Mouse (Mus musculus) hindbrain, embryonic 16.5 days (tissue): ENCODE results near the gene BC029722. TPM values are rescaled to one million over a fixed set of nuclear protein-coding genes. Genes with fewer than 3 reads are reported as not detected.
A peak's percentile ranks its signal among the peaks of the same experiment; 100 is the strongest.

Source experiments
- ATAC-seq: fragments of 200-750 bp; cut with Nextera tagmentation; 2 replicates; pipeline ENCODE4 v1.8.0; 2017; ENCODE audit warnings: moderate TSS enrichment, moderate library complexity
- H3K27ac ChIP-seq: fragments of 300-500 bp; sonication (generic); 2 replicates; pipeline ENCODE4 v1.5.1; 2014; ENCODE audit warnings: low read depth, mild to moderate bottlenecking, control low read depth, low read length, moderate library complexity
- H3K27me3 ChIP-seq: fragments of 300-500 bp; sonication (generic); replicated peaks from 2 replicates; pipeline ENCODE4 v1.6.1; 2014; ENCODE audit warnings: low read length; ENCODE audit not compliant: control insufficient read depth, insufficient read depth
- H3K36me3 ChIP-seq: fragments of 300-500 bp; sonication (generic); 2 replicates; pipeline ENCODE4 v1.6.1; 2014; ENCODE audit warnings: mild to moderate bottlenecking, low read length, moderate library complexity, mixed read lengths; ENCODE audit not compliant: control insufficient read depth, insufficient read depth
- H3K4me1 ChIP-seq: fragments of 300-500 bp; sonication (generic); 2 replicates; pipeline ENCODE4 v1.6.1; 2014; ENCODE audit warnings: low read depth, low read length; ENCODE audit not compliant: control insufficient read depth, insufficient read depth
- H3K4me2 ChIP-seq: fragments of 300-500 bp; sonication (generic); 2 replicates; pipeline ENCODE4 v1.6.1; 2014; ENCODE audit warnings: mild to moderate bottlenecking, low read length, control low read depth, moderate library complexity
- H3K4me3 ChIP-seq: fragments of 300-500 bp; sonication (generic); 2 replicates; pipeline ENCODE4 v1.5.1; 2014; ENCODE audit warnings: mild to moderate bottlenecking, low read length, control low read depth, moderate library complexity
- H3K9ac ChIP-seq: fragments of 300-500 bp; sonication (generic); 2 replicates; pipeline ENCODE4 v1.6.1; 2014; ENCODE audit warnings: low read depth, mild to moderate bottlenecking, control low read depth, low read length, moderate library complexity
- H3K9me3 ChIP-seq: fragments of 300-500 bp; sonication (generic); 2 replicates; pipeline ENCODE4 v1.6.1; 2014; ENCODE audit warnings: mild to moderate bottlenecking, low read length, moderate library complexity; ENCODE audit not compliant: control insufficient read depth
- WGBS: fragments of 180-500 bp; shearing (Covaris S2); extraction: QIAGEN DNeasy Blood & Tissue Kit; methylation state at CpG from one replicate; pipeline ENCODE4 v1.1.7; 2014; 5-methylcytosine and 5-hydroxymethylcytosine counted together
- polyA plus RNA-seq: library from polyadenylated mRNA; unstranded; fragments of >200 nt; fragmentation: Nextera tagmentation; extraction: Ambion mirVana; gene quantifications from 2 replicates; pipeline ENCODE4 v1.2.1, GENCODE M21; 2015

BC029722 gene
- polyA plus RNA-seq, 1 experiment from 2014 or later: 47.5 TPM

DNA sequence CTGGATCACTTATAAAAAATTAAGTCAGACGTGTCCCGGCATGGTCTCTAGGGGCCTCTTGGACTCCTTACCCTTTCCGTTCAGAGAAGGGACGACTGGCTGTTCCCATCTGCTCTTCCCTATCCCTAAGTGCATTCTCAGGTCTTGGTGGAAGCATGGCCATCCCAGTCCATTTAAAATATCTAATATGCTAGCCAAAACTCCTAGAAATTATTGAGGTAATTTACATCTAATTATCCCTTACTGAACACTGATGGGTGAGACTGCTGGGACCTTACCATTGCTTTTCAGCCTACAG, 41.6 kb downstream of the BC029722 start:
- Histone ChIP-seq H3K4me3 (no peak overlapping the region), H3K27ac (no peak overlapping the region), H3K9ac (no peak overlapping the region), H3K4me2 (peak overlapping the region; percentile 75), H3K4me1 (peaks cover 26% of the 10 kb centered on the region), H3K9me3 (no peaks in the 10 kb centered on the region), H3K36me3 (no peaks in the 10 kb centered on the region), H3K27me3 (peaks cover 3% of the 10 kb centered on the region; the same call in 1 of the 2 replicates)
- no peak for ATAC-seq
- 46% methylated on average over 4 of the region's 4 CpGs for WGBS

DNA sequence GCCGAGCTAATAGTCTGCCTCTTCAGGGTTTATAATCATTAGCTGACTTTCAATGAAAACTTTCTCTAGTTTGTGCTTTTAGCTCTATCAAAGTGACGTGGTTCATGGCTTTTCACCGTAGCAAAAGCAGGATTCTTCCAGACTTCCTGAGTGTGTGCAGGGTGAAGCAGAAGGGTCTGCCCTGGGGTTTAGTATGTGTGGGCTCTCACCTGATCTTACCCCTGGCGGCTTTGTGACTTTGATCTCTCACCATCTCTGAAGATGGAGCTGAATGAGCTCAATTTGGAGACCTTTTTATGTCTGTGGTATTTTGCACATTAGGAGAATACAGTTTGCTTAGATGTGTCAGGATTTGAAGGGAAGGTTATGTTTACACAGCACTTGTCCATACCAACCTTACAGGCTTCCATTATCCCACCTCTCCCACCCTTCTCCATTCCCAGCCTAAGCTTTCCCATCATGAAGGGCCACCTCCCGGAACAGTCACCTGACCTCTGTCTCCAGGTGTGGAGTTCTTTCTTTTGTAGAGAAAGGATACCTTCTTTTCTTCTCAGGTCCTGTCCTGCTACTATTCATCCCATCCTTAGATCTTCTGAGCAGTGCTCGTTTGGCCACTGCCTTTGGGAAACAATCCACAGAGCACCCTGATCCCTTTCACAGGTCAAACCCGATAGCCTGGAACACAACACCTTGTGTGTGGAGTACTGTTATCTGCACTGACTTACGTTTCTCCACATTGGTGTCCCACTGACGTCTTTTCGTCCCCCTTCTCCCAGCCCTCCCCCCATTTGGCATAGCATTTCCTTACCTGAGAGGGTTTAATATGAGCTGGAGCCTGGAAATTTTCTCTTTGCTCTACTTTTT, 42.2 kb downstream of the BC029722 start:
- H3K4me1 ChIP-seq: peaks cover 26% of the 10 kb centered on the region
- H3K27ac ChIP-seq: no peak overlapping the region
- ATAC-seq: no peak
- H3K4me2 ChIP-seq: peak overlapping the region; percentile 75
- no peaks in the 10 kb centered on the region for H3K36me3 ChIP-seq
- peaks cover 3% of the 10 kb centered on the region; the same call in 1 of the 2 replicates for H3K27me3 ChIP-seq
- WGBS: 63% methylated on average over 10 of the region's 10 CpGs
- H3K9ac ChIP-seq: no peak overlapping the region; the same call in 1 of the 2 replicates
- no peaks in the 10 kb centered on the region for H3K9me3 ChIP-seq
- H3K4me3 ChIP-seq: peak overlapping the region; percentile 83

DNA sequence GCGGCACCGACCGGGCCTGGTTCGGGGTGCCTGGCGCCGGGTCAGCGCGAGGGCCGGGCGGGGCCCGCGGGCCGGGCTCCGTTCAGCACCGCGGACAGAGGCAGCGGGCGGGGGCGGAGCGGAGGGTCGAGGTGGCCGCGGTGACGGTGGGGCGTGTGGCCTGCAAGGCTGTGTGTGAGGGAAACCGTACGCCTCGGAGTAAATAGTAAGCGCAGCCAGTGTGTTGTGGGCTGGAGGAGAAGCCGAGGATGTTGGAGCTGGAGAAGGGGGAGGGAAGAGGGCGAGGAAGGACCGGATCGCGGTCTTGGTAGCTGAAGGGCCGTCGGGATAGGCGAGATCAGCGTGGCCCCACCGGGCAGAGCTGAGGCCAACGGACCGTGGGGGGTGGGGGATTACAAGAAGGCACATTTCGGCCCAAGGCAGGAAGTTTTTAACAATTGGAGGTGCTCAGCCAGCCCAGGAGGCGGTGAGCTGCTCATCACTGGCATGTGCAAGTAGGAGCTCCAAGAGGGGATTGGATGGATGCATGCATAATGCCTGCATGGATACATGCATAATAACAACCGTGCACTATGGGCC, 43.5 kb downstream of the BC029722 start:
- Histone ChIP-seq H3K27me3 (peaks cover 3% of the 10 kb centered on the region; the same call in 1 of the 2 replicates), H3K27ac (peak overlapping the region; percentile 94), H3K4me1 (peaks cover 26% of the 10 kb centered on the region), H3K9me3 (no peaks in the 10 kb centered on the region), H3K36me3 (no peaks in the 10 kb centered on the region), H3K4me2 (peak overlapping the region; percentile 75), H3K4me3 (peak overlapping the region; percentile 83), H3K9ac (peak overlapping the region; percentile 95)
- ATAC-seq: peak; percentile 79
- WGBS: under 1% methylated on average over 43 of the region's 44 CpGs

DNA sequence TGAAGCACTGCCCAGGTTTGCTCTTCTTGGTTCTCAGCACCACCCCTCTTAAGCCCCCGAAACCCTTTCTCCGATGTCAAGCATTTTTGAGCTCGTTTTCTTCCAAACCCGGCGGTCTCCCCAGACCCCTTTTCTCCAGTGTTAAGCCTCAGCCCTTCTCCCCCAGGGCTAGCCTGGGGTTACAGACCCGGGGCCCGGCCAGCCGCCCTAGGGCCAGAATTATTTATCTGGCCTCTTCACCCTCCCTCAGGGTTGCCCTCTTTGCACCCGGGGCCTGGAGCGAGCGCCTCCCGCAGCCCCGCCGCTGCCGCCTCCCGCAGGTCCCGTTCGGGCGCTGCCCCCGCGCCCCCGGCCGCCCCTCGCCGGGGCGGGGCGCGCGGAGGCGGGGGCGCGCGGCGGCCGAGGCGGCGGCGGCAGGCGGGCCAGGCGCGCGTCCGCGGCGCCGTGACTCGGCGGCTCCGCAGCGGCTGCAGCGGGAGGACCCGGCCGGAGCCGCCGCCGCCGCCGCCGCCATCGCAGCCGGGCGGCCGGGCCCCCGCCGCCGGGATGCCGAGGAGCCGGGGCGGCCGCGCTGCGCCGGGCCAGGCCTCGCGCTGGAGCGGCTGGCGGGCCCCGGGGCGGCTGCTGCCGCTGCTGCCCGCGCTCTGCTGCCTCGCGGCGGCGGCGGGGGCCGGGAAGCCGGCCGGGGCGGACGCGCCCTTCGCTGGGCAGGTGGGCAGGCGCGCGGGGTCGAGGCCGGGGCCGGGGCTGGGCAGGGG, 44.1 kb downstream of the BC029722 start, which contains the start of gene Mmp24:
Gene Mmp24 (plus strand): TSS at position 416 of the 758 bp plus-strand sequence.
- peak within 1 kb of the TSS; percentile 75 for H3K4me2 ChIP-seq
- peaks cover 3% of the 10 kb centered on the region; the same call in 1 of the 2 replicates for H3K27me3 ChIP-seq
- peak within 1 kb of the TSS; percentile 83 for H3K4me3 ChIP-seq
- WGBS: 3% methylated on average over 29 of the region's 100 CpGs
- ATAC-seq: peak; percentile 43; the same call in 1 of the 2 replicates
- H3K9ac ChIP-seq: peak within 1 kb of the TSS; percentile 95
- H3K9me3 ChIP-seq: no peaks in the 10 kb centered on the region
- peak within 1 kb of the TSS; percentile 94 for H3K27ac ChIP-seq
- no peaks in the 10 kb centered on the region for H3K36me3 ChIP-seq
- H3K4me1 ChIP-seq: peaks cover 26% of the 10 kb centered on the region

DNA sequence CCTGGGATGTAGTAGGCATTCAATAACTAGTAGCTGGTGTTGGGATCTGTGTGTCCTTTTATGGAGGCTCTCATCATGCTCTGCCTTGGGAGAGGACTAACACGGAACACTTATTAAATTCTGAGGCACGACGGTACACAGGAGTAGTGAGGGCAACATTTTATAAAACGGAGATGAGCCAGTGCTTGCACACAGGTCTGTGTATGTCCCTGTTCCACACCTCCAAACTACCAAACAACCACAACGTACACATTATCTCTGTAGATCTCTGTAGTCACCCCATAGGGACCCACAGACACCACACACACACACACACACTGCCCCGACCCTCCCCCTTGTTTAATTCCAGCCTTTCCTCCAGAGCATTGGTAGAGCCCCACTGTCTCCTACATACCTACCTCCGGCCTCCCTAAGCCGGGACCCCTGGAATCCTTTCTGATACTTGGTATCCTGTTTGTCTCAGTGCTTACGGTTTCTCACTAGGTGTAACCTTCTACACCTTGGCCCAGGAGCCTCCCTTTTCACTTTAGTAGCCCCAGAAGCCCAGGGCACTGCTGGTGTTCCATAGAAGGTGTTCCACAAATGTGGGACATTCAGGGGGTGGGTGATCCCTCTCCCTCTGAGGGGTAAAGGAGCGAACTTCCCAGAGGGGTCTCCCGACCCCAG, 44.8 kb downstream of the BC029722 start:
- Histone ChIP-seq H3K4me2 (peak overlapping the region; percentile 75), H3K27me3 (peaks cover 3% of the 10 kb centered on the region; the same call in 1 of the 2 replicates), H3K9me3 (no peaks in the 10 kb centered on the region), H3K27ac (no peak overlapping the region), H3K4me1 (peaks cover 26% of the 10 kb centered on the region), H3K9ac (no peak overlapping the region), H3K4me3 (peak overlapping the region; percentile 83), H3K36me3 (no peaks in the 10 kb centered on the region)
- WGBS: 59% methylated on average over 11 of the region's 11 CpGs
- ATAC-seq: no peak

DNA sequence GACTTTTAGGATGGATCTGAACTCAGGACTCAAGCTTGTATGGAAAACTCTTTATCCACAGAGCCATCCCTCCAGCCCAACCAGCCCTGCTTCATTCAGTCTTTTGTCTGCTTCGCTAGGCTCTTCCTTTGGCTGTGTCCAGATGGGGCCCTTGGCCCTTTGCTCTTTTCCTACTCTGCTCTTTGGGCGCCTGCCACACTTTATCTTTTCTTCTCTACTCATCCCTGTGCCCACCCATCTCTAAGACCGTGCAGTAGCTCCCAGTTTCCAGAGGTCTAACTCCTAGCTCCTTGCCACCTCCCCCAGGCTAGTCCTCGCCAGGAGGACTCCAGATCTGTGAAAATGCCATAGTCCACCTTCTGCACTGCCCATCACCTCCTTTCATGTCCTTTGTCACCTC, 45.6 kb downstream of the BC029722 start:
- Histone ChIP-seq H3K36me3 (no peaks in the 10 kb centered on the region), H3K4me1 (peaks cover 21% of the 10 kb centered on the region), H3K9me3 (no peaks in the 10 kb centered on the region), H3K27me3 (peaks cover 3% of the 10 kb centered on the region; the same call in 1 of the 2 replicates), H3K4me3 (no peak overlapping the region), H3K9ac (no peak overlapping the region), H3K27ac (no peak overlapping the region), H3K4me2 (no peak overlapping the region)
- 71% methylated on average over 4 of the region's 4 CpGs for whole genome bisulfite sequencing
- ATAC-seq: no peak

Other genes starting within 250 kb of the BC029722 start
- 15.7 and 17.5 TPM in 2 replicates for gene Gss, start 226.6 kb downstream of the BC029722 start, polyA plus RNA-seq
- 0.77 and 1.7 TPM in 2 replicates for gene Myh7b, start 208.2 kb downstream of the BC029722 start, polyA plus RNA-seq
- 155 and 168 TPM in 2 replicates for gene Trpc4ap, start 127.0 kb downstream of the BC029722 start, polyA plus RNA-seq
- gene Edem2, start 90.0 kb downstream of the BC029722 start, polyA plus RNA-seq: 42.4 and 45.5 TPM in 2 replicates
- not detected in 2 replicates for gene Gm17581, start 83.6 kb downstream of the BC029722 start, polyA plus RNA-seq
- 2.3 and 3.7 TPM in 2 replicates for gene Procr, start 68.3 kb downstream of the BC029722 start, polyA plus RNA-seq
- 16.0 and 16.8 TPM in 2 replicates for gene Mmp24, start 44.1 kb downstream of the BC029722 start, polyA plus RNA-seq
- gene Eif6, start 7.5 kb upstream of the BC029722 start, polyA plus RNA-seq: 151 TPM in 2 replicates
- 0.41 and 0.61 TPM in 2 replicates for gene Fam83c, start 15.4 kb upstream of the BC029722 start, polyA plus RNA-seq
- gene Uqcc1, start 110.9 kb upstream of the BC029722 start, polyA plus RNA-seq: 66.3 and 74.9 TPM in 2 replicates
- not detected in 2 replicates for gene Gm15557, start 121.3 kb upstream of the BC029722 start, polyA plus RNA-seq
- 2.3 and 3.1 TPM in 2 replicates for gene Gdf5, start 125.9 kb upstream of the BC029722 start, polyA plus RNA-seq
- gene Cep250, start 137.0 kb upstream of the BC029722 start, polyA plus RNA-seq: 11.5 and 14.0 TPM in 2 replicates
- 1.4 and 2.5 TPM in 2 replicates for gene 6430550D23Rik, start 188.6 kb upstream of the BC029722 start, polyA plus RNA-seq
- 479 and 492 TPM in 2 replicates for gene Ergic3, start 188.6 kb upstream of the BC029722 start, polyA plus RNA-seq
- gene Fer1l4, start 233.5 kb upstream of the BC029722 start, polyA plus RNA-seq: not detected in 2 replicates
- 7.7 and 9.6 TPM in 2 replicates for gene Spag4, start 245.7 kb upstream of the BC029722 start, polyA plus RNA-seq